Mouse (Mus musculus) embryonic stem cell, embryonic (primary cell): ENCODE measurements around the gene Gna15.

Experiments used
- CTCF ChIA-PET, 4 experiments: fragments of 300-600 bp in 2 of 4; fragments of 350-600 bp in 2 of 4; sonication (Branson Sonifier 250); formaldehyde crosslinking; loops; one replicate each; lab custom pipeline; 2022; ENCODE audit warnings: inconsistent platforms in 2 of 4; lab: Charles Lee
- POLR2A ChIA-PET, 4 experiments: fragments of 300-600 bp in 2 of 4; fragments of 350-600 bp in 2 of 4; sonication (Branson Sonifier 250); formaldehyde crosslinking; loops; one replicate each; lab custom pipeline; 2022; ENCODE audit warnings: antibody characterized with exemption in 4 of 4, inconsistent platforms in 1 of 4; lab: Charles Lee

The Gna15 gene

GRCm38 (mm10) chr10:81560719-81561459 lies 36.9 kb upstream of the Gna15 start:
- CTCF ChIA-PET, result interaction anchor here (0.5 to 8.8 kb wide), 17 partner anchors 8 to 1187 kb away, joined by 3 to 158 read pairs (median 3); partner anchors contain the start of gene Gna11 (in 1 of the 4)
- POLR2A ChIA-PET, result interaction anchor here (0.6 to 5.7 kb wide), 19 partner anchors 9 to 471 kb away, joined by 3 to 27 read pairs (median 4); partner anchors contain the start of genes BC025920 (in 1 of the 4), Cactin (in 1 of the 4) and Ncln (in 1 of the 4)

DNA sequence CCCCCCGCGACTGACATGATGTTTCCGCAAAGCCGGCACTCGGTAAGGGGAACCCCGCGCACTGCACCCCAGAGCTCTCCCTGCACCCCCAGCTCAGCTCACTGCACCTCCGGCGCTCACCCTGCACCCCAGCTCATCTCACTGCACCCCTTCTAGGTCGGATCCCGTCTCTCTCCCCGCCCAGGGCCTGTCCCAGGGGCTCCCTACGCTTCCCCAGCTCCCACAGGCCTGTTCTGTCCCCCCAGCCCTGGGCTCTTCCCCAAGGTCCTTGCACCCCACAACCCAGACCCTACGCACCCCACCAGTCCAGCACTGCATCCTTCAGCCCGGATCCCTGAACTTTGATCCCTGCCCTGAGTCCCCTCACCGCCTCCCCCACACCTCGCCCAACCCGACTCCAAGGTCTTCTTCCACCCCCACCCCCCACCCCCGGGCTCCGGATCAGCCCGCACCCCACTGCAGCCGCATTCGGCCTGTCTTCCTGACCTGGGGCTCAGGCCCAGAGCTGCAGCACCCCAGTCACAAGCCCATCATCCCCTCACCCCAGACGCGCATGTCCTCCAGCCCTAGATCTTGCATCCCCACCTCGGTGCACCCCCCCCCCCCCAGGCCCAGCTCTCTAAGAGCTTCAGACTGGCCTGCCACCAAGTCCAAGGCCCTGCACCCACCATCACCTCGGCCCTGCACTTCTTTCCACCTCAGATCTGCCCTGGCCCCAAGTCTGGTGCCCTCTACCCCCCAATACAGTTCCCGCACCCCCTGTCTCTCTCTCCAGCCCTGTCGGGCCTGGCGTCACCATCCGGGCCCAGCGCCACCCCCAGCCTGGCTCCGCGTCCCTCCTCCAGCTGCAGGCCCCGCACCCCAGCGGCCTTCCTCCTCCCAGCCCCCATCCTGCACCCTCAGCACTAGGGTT lies 35.9 kb upstream of the Gna15 start:
- ChIA-PET CTCF (interaction anchor here (0.5 to 8.8 kb wide), 15 partner anchors 8 to 565 kb away, joined by 3 to 158 read pairs (median 5); partner anchors contain the start of genes Gna11 (in 1 of the 4) and Pip5k1c (in 1 of the 4)), POLR2A (interaction anchor here in 3 of 4 experiments (0.5 to 5.7 kb wide), 22 partner anchors 8 to 1755 kb away, joined by 3 to 27 read pairs (median 4); partner anchors contain the start of genes BC025920 (in 1 of the 3), Ncln (in 1 of the 3) and Tle2 (in 1 of the 3))

DNA sequence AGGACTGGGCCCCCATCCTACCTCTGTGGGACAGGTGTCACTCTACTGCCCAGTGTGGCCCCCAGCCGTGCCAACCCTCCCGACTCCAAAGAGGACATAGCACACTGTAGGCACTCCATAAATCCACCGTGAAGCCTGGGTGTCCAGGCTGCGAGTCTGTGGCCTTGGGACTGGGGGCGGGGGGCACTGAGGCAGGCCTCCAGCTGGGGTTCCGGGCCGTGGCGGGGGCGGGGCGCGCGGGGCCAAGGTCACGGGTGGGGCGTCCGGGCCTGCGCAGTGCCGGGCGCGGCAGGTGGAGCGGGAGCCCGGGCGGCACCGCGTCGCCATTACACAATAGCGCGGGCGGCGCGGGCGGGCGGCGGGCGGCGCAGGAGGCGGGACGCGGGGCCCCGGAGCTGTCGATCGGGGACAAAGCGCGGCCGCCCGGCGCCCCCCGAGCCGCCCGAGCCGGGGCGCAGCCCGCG lies 35.2 kb upstream of the Gna15 start, which contains the start of gene Aes:
Gene Aes (plus strand): TSS at position 326 of the 464 bp plus-strand sequence.
- POLR2A ChIA-PET, result interaction anchor here in 3 of 4 experiments (0.5 to 5.7 kb wide), 12 partner anchors 8 to 1755 kb away, joined by 3 to 27 read pairs (median 4); partner anchors contain the start of genes BC025920 (in 1 of the 3) and Tle2 (in 1 of the 3)
- CTCF ChIA-PET, result interaction anchor here (0.5 to 8.8 kb wide), 11 partner anchors 8 to 463 kb away, joined by 3 to 158 read pairs (median 4); partner anchors contain the start of gene Pip5k1c (in 1 of the 4)

- POLR2A ChIA-PET, result interaction anchor here in 3 of 4 experiments (0.7 to 1.5 kb wide), 5 partner anchors 14 to 329 kb away, joined by 3 to 13 read pairs (median 3); no protein-coding TSS in a partner anchor
- CTCF ChIA-PET, result interaction anchor here in 3 of 4 experiments (0.5 to 2.6 kb wide), 8 partner anchors 13 to 532 kb away, joined by 3 to 8 read pairs (median 4); partner anchors contain the start of gene Diras1 (in 1 of the 3)
Observed at GRCm38 (mm10) chr10:81557491-81557890, 33.5 kb upstream of the Gna15 start.

GRCm38 (mm10) chr10:81556282-81556681 lies 32.3 kb upstream of the Gna15 start:
- POLR2A ChIA-PET, result interaction anchor here in 2 of 4 experiments (0.6 to 1.8 kb wide), 7 partner anchors 8 to 1067 kb away, joined by 3 to 9 read pairs (median 3); partner anchors contain the start of genes 1190007I07Rik (in 1 of the 2) and Gna15 (in 1 of the 2)

DNA sequence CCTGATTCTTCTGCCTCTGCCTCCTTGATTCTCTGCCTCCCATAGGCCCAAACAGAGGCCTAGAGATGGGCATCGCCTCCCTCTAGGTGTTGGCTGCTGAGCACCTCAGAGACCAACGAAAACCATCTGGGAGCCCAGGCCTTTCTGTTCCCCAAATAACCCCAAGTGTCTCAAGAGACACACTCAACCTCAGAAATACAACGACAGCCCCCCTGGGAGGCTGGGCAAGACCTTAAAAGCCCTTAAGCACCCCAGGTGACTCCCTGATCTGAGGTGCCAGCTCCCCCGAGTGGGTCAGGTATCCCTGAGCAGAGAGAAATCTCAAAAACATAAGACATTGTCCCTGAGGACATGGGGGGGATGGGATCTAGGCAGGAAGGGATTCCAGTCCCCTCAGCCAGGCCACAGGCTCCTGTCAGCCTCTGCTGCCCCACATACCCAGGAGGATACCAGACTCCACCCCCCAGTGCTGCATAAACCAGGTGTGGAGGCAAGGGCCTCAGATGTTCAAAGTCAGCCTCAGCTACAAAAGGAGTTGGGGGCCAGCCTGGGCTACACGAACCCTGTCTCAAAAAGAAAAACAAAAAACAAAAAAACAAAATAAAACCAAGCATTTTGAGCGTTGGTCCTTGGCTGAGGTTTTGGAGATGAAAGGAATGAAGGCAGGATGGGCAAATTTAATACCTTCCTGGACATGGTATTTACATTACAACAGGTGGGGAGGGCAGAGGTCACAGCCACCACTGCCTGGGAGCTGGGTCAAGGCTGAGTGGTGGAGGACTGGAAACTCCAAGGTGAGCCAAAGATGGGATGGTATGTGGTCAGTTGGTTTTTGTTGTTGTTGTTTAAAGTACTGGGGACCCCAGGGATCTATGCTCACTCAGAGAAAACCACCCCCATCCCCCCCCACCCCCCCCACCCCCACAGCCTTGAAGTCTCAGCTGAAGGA lies 30.1 kb upstream of the Gna15 start:
- CTCF ChIA-PET, result interaction anchor here (0.5 to 9.2 kb wide), 36 partner anchors 9 to 1680 kb away, joined by 3 to 175 read pairs (median 4); partner anchors contain the start of genes Pip5k1c (in 2 of the 4), Aes (in 1 of the 4), BC025920 (in 1 of the 4) and Gna11 (in 1 of the 4)
- POLR2A ChIA-PET, result interaction anchor here in 3 of 4 experiments (0.6 to 4.2 kb wide), 26 partner anchors 7 to 993 kb away, joined by 3 to 27 read pairs (median 4); partner anchors contain the start of genes Aes (in 1 of the 3), Fzr1 (in 1 of the 3) and Rexo1 (in 1 of the 3)

More at GRCm38 (mm10) chr10:81556282-81556681, 32.3 kb upstream of the Gna15 start:
- CTCF ChIA-PET, result interaction anchor here (0.6 to 9.2 kb wide), 24 partner anchors 8 to 449 kb away, joined by 3 to 175 read pairs (median 4); partner anchors contain the start of genes Gna11 (in 1 of the 4), Ncln (in 1 of the 4) and Pip5k1c (in 1 of the 4)

- POLR2A ChIA-PET, result interaction anchor here in 3 of 4 experiments (0.5 to 4.2 kb wide), 20 partner anchors 8 to 1627 kb away, joined by 3 to 27 read pairs (median 4); partner anchors contain the start of genes Aes (in 1 of the 3) and Pip5k1c (in 1 of the 3)
- CTCF ChIA-PET, result interaction anchor here (0.5 to 9.2 kb wide), 46 partner anchors 10 to 606 kb away, joined by 3 to 175 read pairs (median 6); partner anchors contain the start of genes BC025920 (in 2 of the 4), Pip5k1c (in 2 of the 4), Aes (in 1 of the 4) and Celf5 (in 1 of the 4)
Observed at GRCm38 (mm10) chr10:81553232-81553631, 29.2 kb upstream of the Gna15 start.

GRCm38 (mm10) chr10:81551597-81552102 lies 27.6 kb upstream of the Gna15 start:
- POLR2A ChIA-PET, result interaction anchor here in 3 of 4 experiments (0.6 to 4.2 kb wide), 27 partner anchors 9 to 626 kb away, joined by 3 to 27 read pairs (median 4); partner anchors contain the start of genes Aes (in 2 of the 3), Ncln (in 1 of the 3), Pip5k1c (in 1 of the 3) and Tle6 (in 1 of the 3)
- CTCF ChIA-PET, result interaction anchor here (0.5 to 9.2 kb wide), 160 partner anchors 8 to 1547 kb away, joined by 3 to 175 read pairs (median 5); partner anchors contain the start of genes Aes (in 3 of the 4), Celf5 (in 3 of the 4), Ncln (in 3 of the 4) and Pip5k1c (in 3 of the 4)

- CTCF ChIA-PET, result interaction anchor here (0.5 to 9.2 kb wide), 97 partner anchors 8 to 1543 kb away, joined by 3 to 175 read pairs (median 4); partner anchors contain the start of genes Aes (in 4 of the 4), Celf5 (in 2 of the 4), Pip5k1c (in 2 of the 4) and AU041133 (in 1 of the 4)
Observed at GRCm38 (mm10) chr10:81550257-81550656, 26.2 kb upstream of the Gna15 start.

DNA sequence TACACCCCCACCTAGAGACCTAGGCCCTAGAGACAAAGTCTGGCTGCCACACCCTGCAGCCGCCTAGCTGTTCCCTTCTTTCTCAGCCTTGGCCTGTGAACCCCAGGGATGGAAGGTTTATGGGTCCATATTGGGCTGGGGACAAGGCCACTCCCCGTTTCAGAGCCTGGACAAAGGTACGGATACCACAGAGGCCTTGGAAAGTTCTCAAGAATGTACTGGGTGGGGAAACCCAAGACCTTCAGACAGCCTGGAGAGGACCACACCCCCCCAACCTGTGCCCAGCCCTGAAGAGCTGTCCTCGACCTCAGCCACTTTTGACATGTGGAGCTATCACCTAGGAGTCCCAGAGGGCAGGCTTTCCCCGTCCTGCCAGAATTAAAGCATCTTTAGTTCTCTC lies 24.9 kb upstream of the Gna15 start:
- ChIA-PET POLR2A (interaction anchor here in 2 of 4 experiments (1.5 to 3.7 kb wide), 2 partner anchors 41 to 83 kb away, joined by 3 to 21 read pairs; no protein-coding TSS in a partner anchor), CTCF (interaction anchor here (0.6 to 9.2 kb wide), 14 partner anchors 9 to 546 kb away, joined by 3 to 175 read pairs (median 6); partner anchors contain the start of genes Aes (in 1 of the 4) and Gna11 (in 1 of the 4))

More at GRCm38 (mm10) chr10:81550257-81550656, 26.2 kb upstream of the Gna15 start:
- POLR2A ChIA-PET, result interaction anchor here (0.6 to 4.2 kb wide), 31 partner anchors 8 to 660 kb away, joined by 3 to 27 read pairs (median 4); partner anchors contain the start of genes Aes (in 2 of the 4), Cactin (in 2 of the 4), Ncln (in 2 of the 4) and Pip5k1c (in 1 of the 4)

GRCm38 (mm10) chr10:81546788-81547571 lies 23.0 kb upstream of the Gna15 start:
- ChIA-PET CTCF (interaction anchor here in 2 of 4 experiments (0.7 to 1.8 kb wide), 4 partner anchors 9 to 45 kb away, joined by 3 to 4 read pairs (median 4); no protein-coding TSS in a partner anchor), POLR2A (no interaction called here)

- CTCF ChIA-PET, result interaction anchor here in 2 of 4 experiments (0.7 to 1.8 kb wide), 4 partner anchors 10 to 44 kb away, joined by 3 to 4 read pairs (median 4); no protein-coding TSS in a partner anchor
- POLR2A ChIA-PET, result interaction anchor here in 2 of 4 experiments (0.6 to 1.9 kb wide), 7 partner anchors 10 to 279 kb away, joined by 3 to 5 read pairs (median 3); partner anchors contain the start of genes Apba3 (in 1 of the 2) and Mrpl54 (in 1 of the 2)
Observed at GRCm38 (mm10) chr10:81546332-81546731, 22.3 kb upstream of the Gna15 start.

GRCm38 (mm10) chr10:81545161-81545747 lies 21.2 kb upstream of the Gna15 start, which contains the start of gene Gna11:
Gna11 (minus strand) TSS chr10:81545190.
- ChIA-PET POLR2A (interaction anchor here in 3 of 4 experiments (0.5 to 3.3 kb wide), 28 partner anchors 9 to 1617 kb away, joined by 3 to 9 read pairs (median 4); partner anchors contain the start of genes Ankrd24 (in 1 of the 3), Apba3 (in 1 of the 3), Cactin (in 1 of the 3) and Dohh (in 1 of the 3)), CTCF (interaction anchor here in 2 of 4 experiments (0.6 to 12.9 kb wide), 10 partner anchors 7 to 1377 kb away, joined by 3 to 175 read pairs (median 4); partner anchors contain the start of genes Celf5 (in 1 of the 2), Ncln (in 1 of the 2) and Pip5k1c (in 1 of the 2))
